Mouse (Mus musculus) olfactory bulb, adult 2 months (tissue): ENCODE measurements around the gene Casz1.

Experiments
- CTCF ChIP-seq: fragments of 200-500 bp; IDR thresholded peaks from 2 replicates; pipeline ENCODE4 v1.5.1; 2012; ENCODE audit warnings: low read depth, mild to moderate bottlenecking, low read length, moderate library complexity; ENCODE audit not compliant: insufficient read depth
- POLR2A ChIP-seq: fragments of 200-500 bp; IDR thresholded peaks from 2 replicates; pipeline ENCODE4 v1.6.1; 2012; ENCODE audit warnings: mild to moderate bottlenecking, low read depth, low read length, moderate library complexity; ENCODE audit not compliant: insufficient read depth

GRCm38 (mm10) chr4:148872783-148873182 is 68.6 kb downstream of the Casz1 start:
- TF ChIP-seq CTCF (no peak), POLR2A (no peak)
